Mouse (Mus musculus): ENCODE data around the gene Mknk2.

DNA sequence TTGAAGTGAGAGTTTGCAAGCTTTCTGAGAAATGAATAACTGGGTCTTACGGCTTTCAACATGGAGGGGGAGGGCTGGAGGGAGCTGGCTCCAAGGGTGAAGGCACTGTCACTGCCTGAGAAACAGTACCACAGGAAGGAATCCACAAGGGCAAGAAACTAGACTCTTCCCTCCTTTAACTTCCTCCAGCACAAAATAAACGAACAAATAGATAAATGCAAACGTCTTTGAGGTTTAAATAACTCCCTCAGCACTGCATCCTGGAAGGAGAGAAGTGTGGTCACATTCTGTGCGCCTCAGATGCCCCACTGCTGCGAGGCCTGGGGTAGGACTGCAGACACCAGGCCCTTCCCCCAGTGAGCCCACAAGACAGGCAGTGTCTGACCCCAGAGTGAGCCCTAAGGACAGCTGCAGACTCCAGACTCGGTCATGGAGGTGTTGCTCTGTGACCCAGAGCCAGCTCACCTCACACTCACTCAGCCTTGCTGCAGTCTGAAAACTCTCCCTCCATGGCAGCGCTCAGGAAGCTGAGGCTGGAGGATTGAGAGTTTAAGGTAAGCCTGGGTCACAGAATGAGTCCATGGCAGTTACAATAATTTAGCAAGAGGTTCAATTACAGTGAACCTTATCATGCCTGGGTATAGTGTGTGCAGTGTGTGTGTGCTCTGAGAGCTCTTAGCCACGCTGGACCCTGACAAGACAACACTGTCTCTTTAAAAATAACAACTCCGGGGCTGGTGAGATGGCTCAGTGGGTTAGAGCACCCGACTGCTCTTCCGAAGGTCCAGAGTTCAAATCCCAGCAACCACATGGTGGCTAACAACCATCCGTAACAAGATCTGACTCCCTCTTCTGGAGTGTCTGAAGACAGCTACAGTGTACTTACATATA, 18.8 kb upstream of the Mknk2 start:
- no peak for TF ChIP-seq CTCF (IDR thresholded peaks at IDR 0.05; ENCODE audit: low read depth)
- TF ChIP-seq EP300 (IDR thresholded peaks at IDR 0.05; ENCODE audit: low read depth) = no peak

Measured in liver, postnatal 0 days (tissue).